Mouse (Mus musculus) forebrain, embryonic 11.5 days (tissue): ENCODE data around the gene Eml3. TPM values are rescaled to one million over a fixed set of nuclear protein-coding genes. Genes with fewer than 3 reads are reported as not detected.
"Not testable (repeated sequence)": the region's sequence is repeated elsewhere in the genome, so short reads cannot be mapped to it uniquely, and the experiment has no call there.

Experiments
- ATAC-seq: fragments of 200-750 bp; cut with Nextera tagmentation; replicated peaks from 2 replicates; pipeline ENCODE4 v1.8.0; 2017; ENCODE audit warnings: moderate TSS enrichment; ENCODE audit not compliant: low FRiP score
- DNase-seq: peaks from one replicate; pipeline ENCODE4 v3.0.0-alpha.2; 2017; ENCODE audit warnings: low spot score
- H3K27ac ChIP-seq: fragments of 300-500 bp; sonication (generic); 2 replicates; pipeline ENCODE4 v1.5.1; 2014; ENCODE audit warnings: low read depth, low read length
- H3K27me3 ChIP-seq: fragments of 300-500 bp; sonication (generic); 2 replicates; pipeline ENCODE4 v1.6.1; 2014; ENCODE audit warnings: mild to moderate bottlenecking, low read length, mixed read lengths; ENCODE audit not compliant: control insufficient read depth, insufficient read depth
- H3K36me3 ChIP-seq: fragments of 300-500 bp; sonication (generic); 2 replicates; pipeline ENCODE4 v1.6.1; 2014; ENCODE audit warnings: mild to moderate bottlenecking, low read length, moderate library complexity, mixed read lengths; ENCODE audit not compliant: control insufficient read depth, insufficient read depth
- H3K4me1 ChIP-seq: fragments of 300-500 bp; sonication (generic); replicated peaks from 2 replicates; pipeline ENCODE4 v1.6.1; 2014; ENCODE audit warnings: low read length, mixed read lengths; ENCODE audit not compliant: control insufficient read depth, insufficient read depth
- H3K4me2 ChIP-seq: fragments of 300-500 bp; sonication (generic); 2 replicates; pipeline ENCODE4 v1.6.1; 2014; ENCODE audit warnings: low read depth, mild to moderate bottlenecking, low read length, moderate library complexity, mixed read lengths; ENCODE audit not compliant: severe bottlenecking
- H3K4me3 ChIP-seq: fragments of 300-500 bp; sonication (generic); 2 replicates; pipeline ENCODE4 v1.5.1; 2014; ENCODE audit warnings: low read depth, low read length
- H3K9ac ChIP-seq: fragments of 300-500 bp; sonication (generic); 2 replicates; pipeline ENCODE4 v1.6.1; 2014; ENCODE audit warnings: low read length
- H3K9me3 ChIP-seq: fragments of 300-500 bp; sonication (generic); 2 replicates; pipeline ENCODE4 v1.6.1; 2016; ENCODE audit warnings: low read length, mixed read lengths; ENCODE audit not compliant: control insufficient read depth
- WGBS: fragments of 180-500 bp; shearing (Covaris S2); extraction: QIAGEN DNeasy Blood & Tissue Kit; methylation state at CpG from one replicate; pipeline ENCODE4 v1.1.7; 2014; 5-methylcytosine and 5-hydroxymethylcytosine counted together
- polyA plus RNA-seq: library from polyadenylated mRNA; unstranded; fragments of >200 nt; fragmentation: Nextera tagmentation; extraction: Ambion mirVana; gene quantifications from 2 replicates; pipeline ENCODE4 v1.2.1, GENCODE M21; 2014

Eml3 gene
- polyA plus RNA-seq, 1 experiment from 2014 or later, result 12.2 TPM

- Histone ChIP-seq H3K36me3 (no peaks in the 10 kb centered on the region; the same call in 1 of the 2 replicates), H3K4me1 (peaks cover 5% of the 10 kb centered on the region; the same call in 1 of the 2 replicates), H3K27me3 (no peaks in the 10 kb centered on the region), H3K4me3 (peak within 1 kb of the TSS; percentile 61), H3K9me3 (no peaks in the 10 kb centered on the region), H3K27ac (peak within 1 kb of the TSS; percentile 25), H3K9ac (peak within 1 kb of the TSS; percentile 89), H3K4me2 (peak within 1 kb of the TSS; percentile 65)
- ATAC-seq, result peak; percentile 53
- 3% methylated on average over 54 of the region's 54 CpGs for WGBS
- DNase-seq, result peak; percentile 91
These were observed 36.3 kb upstream of the Eml3 start, which contains the start of gene Ints5 for GRCm38 (mm10) chr19:8892829-8893766. Ints5 (plus strand) TSS chr19:8893005.

GRCm38 (mm10) chr19:8895397-8895960, 33.9 kb upstream of the Eml3 start:
- Histone ChIP-seq H3K9ac (no peak overlapping the region; the same call in 1 of the 2 replicates), H3K27ac (no peak overlapping the region), H3K4me3 (no peak overlapping the region), H3K36me3 (no peaks in the 10 kb centered on the region; the same call in 1 of the 2 replicates), H3K4me2 (no peak overlapping the region), H3K27me3 (no peaks in the 10 kb centered on the region), H3K4me1 (peaks cover 11% of the 10 kb centered on the region), H3K9me3 (no peaks in the 10 kb centered on the region)
- ATAC-seq, result no peak
- WGBS, result 96% methylated on average over 9 of the region's 9 CpGs
- DNase-seq, result no peak

DNA sequence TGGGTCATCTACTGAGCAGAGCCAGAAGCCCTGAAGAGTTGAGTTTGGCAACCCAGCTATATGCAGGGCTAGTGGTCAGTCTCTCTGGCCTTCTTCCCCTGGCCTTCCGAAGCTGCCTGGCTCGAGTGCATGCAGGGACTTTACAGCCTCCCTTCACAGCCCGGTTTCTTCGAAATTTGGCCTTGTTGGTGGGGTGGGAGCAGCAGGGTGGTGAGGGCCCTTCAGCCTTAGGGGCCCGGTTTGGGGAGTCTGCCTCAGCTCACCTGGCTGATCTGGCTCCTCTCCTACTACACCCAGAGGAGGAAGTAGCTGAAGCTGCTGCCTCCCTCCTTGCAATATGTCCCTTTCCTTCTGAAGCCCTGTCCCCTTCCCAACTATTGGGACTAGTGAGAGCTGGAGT, 33.1 kb upstream of the Eml3 start:
- not testable (repeated sequence) for H3K4me3 ChIP-seq, H3K36me3 ChIP-seq, H3K27me3 ChIP-seq, H3K27ac ChIP-seq, ATAC-seq, DNase-seq, H3K4me2 ChIP-seq, H3K9ac ChIP-seq, H3K9me3 ChIP-seq
- WGBS, result 89% methylated on average over 5 of the region's 5 CpGs
- H3K4me1 ChIP-seq, result peaks cover 11% of the 10 kb centered on the region

DNA sequence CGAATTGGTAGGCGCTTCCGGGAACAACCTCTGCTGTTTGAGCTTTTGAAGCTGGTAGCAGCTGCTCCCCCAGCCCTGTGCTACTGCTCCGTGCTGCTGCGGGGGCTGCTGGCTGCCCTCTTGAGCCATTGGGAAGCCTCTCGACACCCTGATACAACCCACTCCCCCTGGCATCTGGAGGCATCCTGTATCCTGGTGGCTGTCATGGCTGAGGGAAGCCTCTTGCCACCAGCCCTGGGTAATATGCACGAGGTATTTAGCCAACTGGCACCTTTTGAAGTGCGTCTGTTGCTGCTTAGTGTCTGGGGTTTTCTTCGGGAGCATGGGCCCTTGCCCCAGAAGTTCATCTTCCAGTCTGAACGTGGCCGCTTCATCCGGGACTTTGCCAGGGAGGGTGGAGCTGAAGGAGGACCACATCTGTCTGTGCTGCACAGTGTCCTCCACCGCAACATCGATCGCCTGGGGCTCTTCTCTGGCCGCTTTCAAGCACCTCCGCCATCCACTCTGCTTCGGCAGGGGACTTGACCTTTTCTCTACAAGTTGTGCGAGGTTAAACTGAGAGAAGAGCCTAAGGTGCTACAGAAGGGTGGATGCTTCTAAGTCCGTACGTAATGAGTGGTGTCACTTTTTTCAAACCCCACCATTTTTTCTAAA, 32.0 kb upstream of the Eml3 start:
- Histone ChIP-seq H3K4me1 (peaks cover 11% of the 10 kb centered on the region), H3K27ac (peak overlapping the region; percentile 37; the same call in 1 of the 2 replicates), H3K9ac (peak overlapping the region; percentile 79), H3K4me2 (peak overlapping the region; percentile 89), H3K4me3 (peak overlapping the region; percentile 97)
- not testable (repeated sequence) for H3K27me3 ChIP-seq, H3K9me3 ChIP-seq, H3K36me3 ChIP-seq
- WGBS, result 29% methylated on average over 21 of the region's 21 CpGs
- peak; percentile 55 for ATAC-seq
- peak; percentile 66 for DNase-seq

GRCm38 (mm10) chr19:8897865-8898495, 31.4 kb upstream of the Eml3 start, which contains the start of gene Ganab:
Ganab (plus strand) TSS chr19:8898071.
- Histone ChIP-seq H3K36me3 (peaks cover 2% of the 10 kb centered on the region; the same call in 1 of the 2 replicates), H3K4me1 (peaks cover 11% of the 10 kb centered on the region), H3K27ac (peak within 1 kb of the TSS; percentile 55; the same call in 1 of the 2 replicates), H3K9ac (peak within 1 kb of the TSS; percentile 79), H3K9me3 (no peaks in the 10 kb centered on the region), H3K27me3 (no peaks in the 10 kb centered on the region), H3K4me3 (peak within 1 kb of the TSS; percentile 97), H3K4me2 (peak within 1 kb of the TSS; percentile 89)
- ATAC-seq (peak; percentile 99), DNase-seq (peak; percentile 98)
- under 1% methylated on average over 53 of the region's 53 CpGs for WGBS

DNA sequence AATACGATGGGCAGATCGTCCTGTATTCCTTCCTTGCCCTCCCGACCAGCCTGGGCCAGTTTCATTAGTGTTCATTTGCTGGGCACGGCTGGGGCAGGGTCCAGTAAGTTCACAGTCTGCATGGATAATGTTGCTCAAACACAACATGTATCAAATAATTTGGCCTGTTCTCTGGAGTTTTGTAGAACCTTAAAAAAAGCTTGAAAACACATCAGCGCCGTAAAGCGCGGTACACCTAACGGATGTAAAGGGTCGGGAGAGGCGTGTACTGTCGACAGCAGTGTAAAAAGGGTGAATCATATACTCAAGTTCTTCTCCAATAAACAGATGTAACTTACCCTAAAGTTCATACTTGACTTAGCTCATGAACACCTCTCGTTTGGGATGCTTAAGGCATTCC, 30.8 kb upstream of the Eml3 start:
- Histone ChIP-seq H3K9ac (peak overlapping the region; percentile 79), H3K4me1 (peaks cover 11% of the 10 kb centered on the region), H3K4me2 (peak overlapping the region; percentile 89), H3K36me3 (peaks cover 2% of the 10 kb centered on the region; the same call in 1 of the 2 replicates), H3K27ac (no peak overlapping the region), H3K9me3 (no peaks in the 10 kb centered on the region), H3K4me3 (peak overlapping the region; percentile 97), H3K27me3 (no peaks in the 10 kb centered on the region)
- ATAC-seq (no peak), DNase-seq (no peak)
- 15% methylated on average over 13 of the region's 13 CpGs for WGBS

GRCm38 (mm10) chr19:8899079-8899478, 30.3 kb upstream of the Eml3 start:
- Histone ChIP-seq H3K9me3 (no peaks in the 10 kb centered on the region), H3K4me1 (peaks cover 11% of the 10 kb centered on the region), H3K4me3 (peak overlapping the region; percentile 97), H3K4me2 (peak overlapping the region; percentile 89), H3K9ac (peak overlapping the region; percentile 79), H3K27me3 (no peaks in the 10 kb centered on the region), H3K27ac (no peak overlapping the region), H3K36me3 (peaks cover 2% of the 10 kb centered on the region; the same call in 1 of the 2 replicates)
- no peak for ATAC-seq
- DNase-seq, result no peak
- 75% methylated on average over 3 of the region's 3 CpGs for WGBS

GRCm38 (mm10) chr19:8903412-8903811, 25.9 kb upstream of the Eml3 start:
- no peak for DNase-seq
- Histone ChIP-seq H3K36me3 (peaks cover 12% of the 10 kb centered on the region; the same call in 1 of the 2 replicates), H3K27ac (no peak overlapping the region), H3K4me3 (no peak overlapping the region), H3K27me3 (no peaks in the 10 kb centered on the region), H3K9me3 (no peaks in the 10 kb centered on the region), H3K4me2 (no peak overlapping the region), H3K9ac (no peak overlapping the region), H3K4me1 (peaks cover 6% of the 10 kb centered on the region)
- WGBS, result 94% methylated on average over 5 of the region's 5 CpGs
- no peak for ATAC-seq
